Mouse (Mus musculus) frontal cortex, postnatal 36 days (tissue): ENCODE data around the gene Mgst2.

Experiments
- DNase-seq, 2 experiments: peaks; one replicate each; pipeline ENCODE4 v3.0.0; 2022; ENCODE audit warnings: low spot score in 2 of 2

Mgst2 gene

GRCm38 (mm10) chr3:51654303-51655055, 5.7 kb upstream of the Mgst2 start:
- DNase-seq = no peak

- DNase-seq = no peak
Measured at GRCm38 (mm10) chr3:51659415-51659814, 745 bp upstream of the Mgst2 start.

GRCm38 (mm10) chr3:51660821-51661276, 689 bp downstream of the Mgst2 start:
- DNase-seq = no peak

GRCm38 (mm10) chr3:51661376-51661775, 1.2 kb downstream of the Mgst2 start:
- no peak for DNase-seq

- no peak for DNase-seq
Measured at GRCm38 (mm10) chr3:51661880-51662550, 1.9 kb downstream of the Mgst2 start.

GRCm38 (mm10) chr3:51662557-51662956, 2.4 kb downstream of the Mgst2 start:
- no peak for DNase-seq

GRCm38 (mm10) chr3:51668607-51669006, 8.4 kb downstream of the Mgst2 start:
- DNase-seq = no peak

GRCm38 (mm10) chr3:51670414-51671070, 10.4 kb downstream of the Mgst2 start:
- no peak for DNase-seq

- DNase-seq = no peak
Measured at GRCm38 (mm10) chr3:51671071-51671469, 10.9 kb downstream of the Mgst2 start.

GRCm38 (mm10) chr3:51672631-51673030, 12.5 kb downstream of the Mgst2 start:
- DNase-seq = no peak

GRCm38 (mm10) chr3:51673408-51674086, 13.4 kb downstream of the Mgst2 start:
- peak; percentile 21 to 26 for DNase-seq

GRCm38 (mm10) chr3:51674963-51675362, 14.8 kb downstream of the Mgst2 start:
- DNase-seq = no peak

- no peak for DNase-seq
Measured at GRCm38 (mm10) chr3:51685539-51685938, 25.4 kb downstream of the Mgst2 start.

GRCm38 (mm10) chr3:51686316-51686715, 26.2 kb downstream of the Mgst2 start:
- no peak for DNase-seq

GRCm38 (mm10) chr3:51686791-51687190, 26.6 kb downstream of the Mgst2 start:
- DNase-seq = no peak

- DNase-seq = no peak
Measured at GRCm38 (mm10) chr3:51688725-51689124, 28.6 kb downstream of the Mgst2 start.

- DNase-seq = no peak
Measured at GRCm38 (mm10) chr3:51693196-51693595, 33.0 kb downstream of the Mgst2 start.

GRCm38 (mm10) chr3:51694576-51694975, 34.4 kb downstream of the Mgst2 start:
- no peak for DNase-seq

GRCm38 (mm10) chr3:51695713-51696112, 35.6 kb downstream of the Mgst2 start:
- DNase-seq = no peak

- DNase-seq = no peak
Measured at GRCm38 (mm10) chr3:51697931-51698330, 37.8 kb downstream of the Mgst2 start.

GRCm38 (mm10) chr3:51700123-51700522, 40.0 kb downstream of the Mgst2 start:
- no peak for DNase-seq

- DNase-seq = peak in 1 of 2 experiments; percentile 62
Measured at GRCm38 (mm10) chr3:51700731-51701280, 40.6 kb downstream of the Mgst2 start.
